Mouse (Mus musculus) urinary bladder, postnatal 36 days (tissue): ENCODE measurements at regions not wholly inside any gene's neighbourhood (a gene's known extent, or its start where the extent isn't known, plus 50 kb on each side); places are given as distances from the start of the nearest gene placed in this dataset.

ENCODE experiments used
- DNase-seq, 2 experiments: peaks; one replicate each; pipeline ENCODE4 v3.0.0; 2022; ENCODE audit warnings: low spot score in 2 of 2, mixed read lengths in 1 of 2

DNA sequence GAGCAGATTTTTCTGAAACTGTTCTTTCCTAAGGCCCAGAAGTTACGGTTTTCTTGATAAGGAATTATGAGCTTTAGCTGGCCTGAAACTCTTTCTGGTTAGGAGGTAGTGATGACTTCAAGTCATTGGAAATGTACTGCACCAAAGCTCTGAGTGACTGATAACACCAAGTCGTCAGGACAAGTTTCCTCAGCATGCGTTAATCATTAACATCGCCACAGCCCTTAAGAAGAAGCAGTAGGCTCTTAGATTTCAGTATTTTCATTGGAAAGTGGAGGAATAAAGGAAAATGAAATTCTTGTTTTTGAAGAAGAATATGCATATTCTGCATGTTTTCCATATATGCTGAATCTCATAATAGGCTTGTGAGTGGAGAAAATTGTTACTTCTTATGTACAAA is 390.3 kb upstream of the Gm11114 start:
- DNase-seq = no peak

DNA sequence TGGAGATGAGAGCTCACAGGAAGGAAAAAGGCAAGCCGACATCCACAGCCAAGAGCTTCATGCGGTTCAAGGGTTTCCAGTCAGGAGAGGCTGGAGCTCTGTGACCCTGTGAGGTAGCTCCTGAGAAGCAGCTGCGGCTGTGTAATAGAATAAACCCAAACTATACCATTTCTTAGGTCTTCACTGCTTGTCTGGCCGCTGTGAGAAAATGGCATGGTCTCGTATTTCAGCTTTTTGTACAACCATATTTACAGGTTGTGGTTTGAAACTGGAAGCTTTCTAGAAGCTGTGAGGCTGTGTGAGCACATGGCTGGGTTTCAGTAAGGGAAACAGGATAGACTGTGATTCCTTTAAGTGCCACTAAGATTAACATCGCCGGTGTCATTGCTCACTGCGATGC is 388.6 kb upstream of the Gm11114 start:
- DNase-seq = no peak

DNA sequence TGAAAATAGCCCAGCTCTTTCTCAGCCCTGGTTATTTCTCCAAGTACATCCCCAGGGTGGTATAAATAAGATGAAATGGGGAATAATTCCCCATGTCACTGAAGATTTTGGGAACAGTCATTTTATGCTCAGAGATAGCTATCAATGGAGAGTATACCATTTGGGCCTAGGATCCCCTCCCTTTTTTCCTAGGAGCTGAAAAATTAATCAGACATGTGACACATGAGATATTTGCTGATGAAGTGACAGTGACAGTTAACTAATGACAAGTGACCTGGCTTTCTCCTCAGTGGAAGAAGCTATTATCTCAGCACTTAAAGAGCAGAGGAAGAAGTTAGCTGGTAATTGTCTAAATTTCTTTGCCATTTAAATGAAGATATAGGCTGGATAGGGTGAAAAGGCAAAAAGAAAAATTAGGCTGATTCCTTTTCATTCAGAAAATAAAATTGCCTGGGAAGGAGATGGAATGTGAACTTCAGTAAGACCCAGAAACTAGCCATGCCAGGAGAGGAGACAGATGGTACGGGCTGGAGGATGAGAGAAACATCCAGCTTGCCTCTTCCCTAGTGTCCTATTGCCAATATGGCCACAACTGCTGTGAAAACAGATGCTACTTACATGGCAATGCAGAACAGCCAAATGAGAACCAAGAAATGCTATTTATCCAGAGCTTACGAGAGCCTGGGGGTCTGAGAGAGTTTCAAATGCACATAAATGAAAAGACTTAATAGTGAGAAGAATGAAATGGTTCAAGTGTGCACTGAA is 376.1 kb upstream of the Gm11114 start:
- DNase-seq = no peak

DNA sequence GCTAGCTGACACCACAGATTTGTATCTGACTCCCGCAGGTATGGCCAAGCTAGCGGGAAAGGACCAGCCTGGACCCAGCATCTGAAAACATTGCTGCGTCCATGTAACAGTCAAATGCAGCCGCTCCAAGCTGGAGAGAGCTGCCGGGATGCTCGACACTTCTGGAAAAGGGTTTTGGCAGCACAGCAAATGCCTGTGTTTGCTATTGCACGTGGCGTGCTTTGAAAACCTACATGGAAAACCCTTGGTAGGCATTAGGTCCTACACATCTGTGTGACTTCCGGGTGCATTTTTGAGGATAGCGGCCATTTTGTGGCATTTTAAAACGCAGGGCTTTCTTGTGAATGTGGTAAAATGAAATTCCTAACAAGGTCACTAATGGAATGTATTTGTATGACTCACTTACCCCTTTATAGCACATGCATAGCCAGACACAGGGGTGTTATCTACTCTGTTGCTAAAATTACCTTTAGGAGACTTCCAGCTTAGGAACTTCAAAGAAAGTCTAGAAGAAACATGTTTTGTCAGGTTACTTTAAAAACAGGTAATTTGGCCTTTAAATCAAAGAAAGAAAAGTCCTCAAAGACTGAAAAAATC is 345.9 kb upstream of the Gm11114 start:
- DNase-seq = no peak

DNA sequence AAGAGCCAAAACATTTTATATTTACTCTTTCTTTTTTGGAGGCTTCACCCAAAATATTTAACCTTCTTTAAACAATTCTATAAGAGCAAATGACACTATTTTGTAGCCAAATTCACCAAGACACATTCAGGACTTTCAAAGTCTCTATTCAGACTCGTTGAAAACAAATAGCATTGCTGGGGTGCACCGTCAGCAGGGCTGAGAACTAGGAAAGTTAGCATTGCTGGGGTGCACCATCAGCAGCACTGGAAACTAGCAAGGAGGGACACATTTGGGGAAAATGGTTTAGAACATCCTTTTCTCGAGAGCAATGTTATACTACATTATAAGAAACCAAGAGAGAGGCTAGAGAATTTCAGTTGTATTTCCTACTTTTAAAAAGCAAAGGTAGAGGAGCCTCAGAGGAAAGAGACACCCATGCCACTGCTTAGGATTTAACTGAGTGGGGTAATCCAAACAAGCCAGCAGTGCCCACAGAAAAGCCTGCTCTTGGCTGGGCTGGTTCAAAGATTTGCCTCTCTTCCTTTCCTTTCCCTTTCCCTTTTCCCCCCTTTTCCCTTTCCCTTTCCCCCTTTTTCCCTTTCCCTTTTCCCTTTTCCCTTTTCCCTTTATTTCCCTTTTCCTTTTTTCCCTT is 342.5 kb upstream of the Gm11114 start:
- no peak for DNase-seq

DNA sequence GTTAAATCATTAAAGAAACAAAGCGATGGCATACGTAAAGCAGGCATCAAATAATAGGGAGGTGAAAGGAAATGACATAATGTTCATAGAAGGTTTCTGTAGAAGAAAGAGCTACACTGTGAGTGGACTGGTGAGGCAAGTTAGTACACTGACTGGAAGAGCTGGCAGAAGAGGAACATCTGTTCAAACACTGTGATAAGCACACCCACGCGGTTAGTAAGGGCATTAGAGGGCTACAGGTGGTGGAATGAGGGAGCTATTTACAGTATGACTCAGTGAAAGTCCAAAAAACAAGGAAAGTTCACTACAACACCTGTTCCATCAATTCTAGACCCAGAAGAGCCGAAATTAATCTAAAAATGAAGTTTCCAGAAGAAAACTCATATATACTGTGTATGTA is 335.1 kb upstream of the Gm11114 start:
- no peak for DNase-seq

DNA sequence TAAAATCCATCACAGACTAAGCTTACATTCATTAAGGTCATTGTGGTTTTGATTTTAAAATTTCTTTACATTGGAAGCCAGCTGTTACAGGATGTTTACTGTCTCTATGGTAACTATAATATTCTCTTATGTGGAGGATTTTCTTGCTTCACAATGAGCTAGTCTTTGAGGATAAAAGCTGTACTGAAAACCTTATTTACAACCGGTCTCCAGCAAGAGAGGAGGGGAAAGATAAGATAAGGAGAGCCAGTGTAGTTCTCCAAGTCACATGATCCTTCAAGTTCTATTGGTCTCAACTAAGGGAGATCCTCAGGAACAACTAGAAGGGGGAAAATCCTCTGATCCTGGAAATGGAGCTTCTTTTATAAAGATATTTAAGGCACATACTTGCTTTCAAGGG is 309.2 kb upstream of the Gm11114 start:
- DNase-seq = no peak

DNA sequence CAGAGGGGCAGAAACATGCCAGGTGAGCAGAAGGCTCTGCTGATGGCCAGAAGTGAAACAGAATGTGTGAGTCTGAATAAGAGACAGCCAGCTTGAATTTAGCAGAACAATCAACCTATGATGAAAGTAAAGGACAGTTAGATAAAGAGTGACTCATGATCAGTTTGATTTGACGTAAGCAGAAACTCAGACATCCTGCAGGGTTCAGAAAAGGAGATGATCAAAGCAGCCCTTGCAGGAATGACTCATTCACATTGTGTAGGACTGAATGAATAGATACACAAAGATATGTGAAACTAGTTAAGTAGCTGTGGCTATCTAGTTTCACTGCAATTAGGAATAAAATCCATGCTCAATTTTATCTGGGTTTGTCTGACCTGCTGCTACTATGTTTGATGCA is 301.2 kb upstream of the Gm11114 start:
- DNase-seq = no peak

DNA sequence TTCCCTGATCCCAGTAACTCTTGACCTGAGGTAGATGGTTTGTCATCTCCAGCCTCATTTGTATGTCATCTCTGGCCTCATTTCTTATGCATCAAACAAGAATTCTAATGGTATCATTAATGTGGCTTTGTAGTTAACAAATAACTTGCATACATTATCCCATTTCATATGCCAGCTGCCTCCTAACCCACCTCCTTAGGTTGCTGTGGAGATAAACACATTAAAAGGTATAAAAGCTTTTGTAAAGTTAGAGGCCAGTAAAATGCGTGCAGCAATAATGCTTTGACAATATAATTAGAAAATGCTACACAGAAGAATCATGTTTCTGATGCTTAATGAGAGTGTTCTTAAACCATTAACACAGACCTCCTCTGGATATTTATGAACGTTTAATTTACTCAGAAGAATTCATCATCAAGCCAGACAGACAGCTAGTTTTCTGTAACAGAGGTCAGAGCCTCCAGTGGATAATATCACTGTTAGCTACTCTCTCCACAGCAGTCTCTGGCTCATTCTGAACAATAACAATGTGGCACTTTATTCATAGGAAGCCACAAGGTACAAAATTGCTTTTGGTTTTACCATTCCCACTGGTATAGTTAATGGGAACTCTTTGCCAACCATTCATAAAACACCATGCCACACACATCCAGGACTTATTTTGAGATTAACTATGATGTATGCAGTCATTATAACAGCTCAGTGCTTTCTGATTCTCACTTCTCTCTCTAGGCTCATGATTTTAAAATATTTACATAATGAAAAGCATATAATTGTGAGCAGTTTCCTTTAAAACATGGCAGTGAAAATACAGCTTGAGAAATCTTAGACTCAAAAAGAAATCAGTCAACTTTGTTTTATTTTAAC is 264.2 kb upstream of the Gm11114 start:
- DNase-seq = no peak

DNA sequence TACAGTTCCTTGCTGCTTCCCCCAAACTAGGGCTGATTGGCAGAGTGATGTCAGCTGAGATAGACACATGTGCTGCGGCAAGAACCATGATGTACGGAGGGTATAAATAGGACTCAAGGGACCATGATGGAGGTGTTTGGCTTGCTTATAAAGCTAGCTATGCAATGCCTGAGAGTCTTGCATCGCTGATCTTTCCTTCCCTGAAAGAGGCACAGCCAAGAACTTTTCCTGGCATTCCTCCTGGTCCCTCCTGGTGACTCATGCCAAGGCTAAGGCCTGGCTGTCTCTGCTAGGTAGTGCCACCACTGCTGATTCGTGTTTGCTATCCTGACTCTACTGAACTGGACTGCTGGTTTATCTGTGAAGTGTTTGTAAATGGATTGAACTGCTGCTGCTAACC is 260.0 kb upstream of the Gm11114 start:
- peak in 1 of 2 experiments; percentile 28 for DNase-seq

DNA sequence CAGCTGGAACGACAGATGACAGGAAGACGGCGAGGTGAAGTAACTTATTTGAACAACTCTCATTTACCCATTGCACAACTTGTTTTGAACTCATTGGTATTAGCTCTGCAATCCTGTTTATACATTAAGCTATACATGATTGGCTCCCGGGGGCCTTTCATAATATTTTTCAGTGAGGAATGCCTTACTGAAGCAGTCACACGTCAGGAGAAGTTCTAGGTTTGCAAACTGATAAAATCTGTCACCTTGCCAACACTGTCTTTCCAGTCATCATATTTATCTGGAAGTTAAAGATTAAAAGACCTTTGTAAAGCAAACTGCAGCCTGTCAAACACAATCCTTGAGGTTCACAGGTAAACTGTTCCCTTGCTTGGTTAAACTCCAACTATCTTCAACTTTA is 232.6 kb upstream of the Gm11114 start:
- no peak for DNase-seq

DNA sequence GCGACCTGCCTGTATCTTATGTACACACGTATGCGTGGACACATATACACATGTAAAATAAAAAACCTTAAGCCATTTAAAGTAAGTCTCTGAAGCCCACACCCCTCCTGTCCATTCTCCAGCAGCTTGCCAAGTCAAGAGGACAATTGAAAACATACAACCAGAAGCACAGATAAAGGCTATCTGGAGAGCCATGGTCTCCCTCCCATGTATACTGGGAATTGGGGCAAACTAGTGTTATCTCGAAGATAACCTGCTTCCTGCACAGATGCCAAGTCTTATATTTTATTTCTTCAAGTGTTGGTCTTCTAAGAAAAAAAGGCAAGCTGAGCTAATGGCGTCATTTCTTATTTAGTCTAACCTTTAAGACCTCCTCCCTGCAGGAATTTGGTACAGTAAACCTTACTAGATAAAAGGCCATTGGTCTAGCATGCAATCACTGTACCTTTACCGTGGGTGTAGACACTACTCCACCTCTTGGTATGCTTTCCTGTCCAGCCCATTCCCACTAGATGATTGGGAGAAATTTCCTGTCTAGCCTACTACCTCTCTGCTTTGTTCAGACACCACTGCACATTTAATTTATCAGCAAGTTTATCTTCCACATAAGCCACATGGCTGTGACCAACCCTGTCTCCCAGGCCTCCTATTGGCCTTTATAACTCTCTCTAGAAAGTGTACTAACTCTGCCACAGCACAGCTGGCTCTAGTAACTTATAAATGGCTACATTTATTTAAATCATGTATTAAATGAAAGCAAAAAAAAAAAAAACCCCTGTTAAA is 223.8 kb upstream of the Gm11114 start:
- DNase-seq = no peak

DNA sequence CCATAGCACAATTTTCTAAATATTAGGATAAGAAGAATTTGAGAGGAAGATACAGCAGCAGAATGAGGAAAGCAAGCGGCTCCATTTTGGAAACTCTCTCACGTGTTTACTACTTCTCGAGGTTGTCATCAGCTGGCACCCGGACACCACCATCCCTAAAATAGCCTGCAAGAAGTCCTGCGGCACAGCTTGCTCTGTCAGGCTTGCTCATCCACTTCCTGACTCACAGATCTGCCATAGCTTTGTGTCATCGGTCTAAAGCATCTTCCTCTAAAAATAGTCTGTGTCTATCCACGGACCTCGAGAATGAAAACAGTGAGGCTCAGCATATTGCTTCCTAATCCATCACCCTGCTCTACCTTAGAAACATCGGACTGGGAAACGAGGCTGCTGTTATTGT is 222.3 kb upstream of the Gm11114 start:
- DNase-seq = no peak

DNA sequence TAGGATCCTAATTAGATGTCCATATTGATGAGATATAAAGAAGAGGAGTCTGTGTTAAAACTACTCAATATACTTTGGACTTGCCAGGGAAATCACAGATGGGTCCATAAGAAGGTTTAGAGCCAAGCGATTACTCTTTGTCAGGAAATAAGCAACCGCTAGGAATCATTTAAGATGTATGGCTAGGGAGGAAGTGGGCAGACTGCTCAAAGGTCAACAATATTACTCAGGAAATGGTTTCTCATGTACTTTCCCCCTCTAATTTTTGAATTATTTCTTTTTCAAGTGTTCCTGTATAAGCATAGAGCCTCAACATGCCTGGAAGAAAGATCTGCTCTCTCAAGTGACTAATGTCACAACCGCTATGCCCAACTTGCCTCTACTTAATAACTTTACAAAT is 217.3 kb upstream of the Gm11114 start:
- DNase-seq = no peak

DNA sequence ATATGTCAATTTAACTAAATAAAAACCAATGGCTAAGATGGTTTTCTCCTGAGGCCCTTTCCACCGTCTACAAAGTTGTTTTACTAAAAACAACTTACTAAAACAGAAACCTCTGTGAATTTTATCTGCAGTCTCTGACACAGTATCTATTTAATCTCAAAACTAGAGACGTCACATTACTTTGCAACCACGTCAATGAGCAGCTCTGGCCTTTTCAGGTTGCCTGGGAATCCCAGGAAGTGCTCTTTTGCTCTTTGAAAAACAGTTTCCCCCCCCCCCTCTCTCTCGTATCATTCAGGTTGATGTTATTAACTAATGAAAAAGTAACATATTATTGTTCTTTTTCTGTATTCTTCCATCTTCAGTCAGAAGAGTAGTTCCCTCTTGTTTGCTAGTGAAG is 216.1 kb upstream of the Gm11114 start:
- no peak for DNase-seq

DNA sequence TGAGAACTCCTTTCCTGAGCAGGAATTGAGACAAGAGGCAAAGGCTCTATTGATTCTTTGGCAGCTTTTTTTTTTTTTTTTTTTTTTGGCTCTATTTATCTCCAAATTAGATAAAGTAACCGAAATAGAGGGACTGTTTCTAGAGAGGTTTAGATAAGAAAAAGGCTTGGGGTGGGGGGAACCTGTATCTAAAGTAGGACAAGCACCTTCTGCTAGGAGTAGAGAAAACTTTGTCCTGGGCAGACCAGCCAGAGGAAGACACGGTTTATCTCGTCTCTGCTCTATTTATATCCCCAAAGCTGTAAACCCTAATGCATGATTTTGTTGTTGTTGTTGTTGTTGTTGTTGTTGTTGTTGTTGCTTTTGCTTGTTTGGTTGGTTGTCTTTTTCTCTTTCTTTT is 199.6 kb upstream of the Gm11114 start:
- no peak for DNase-seq

DNA sequence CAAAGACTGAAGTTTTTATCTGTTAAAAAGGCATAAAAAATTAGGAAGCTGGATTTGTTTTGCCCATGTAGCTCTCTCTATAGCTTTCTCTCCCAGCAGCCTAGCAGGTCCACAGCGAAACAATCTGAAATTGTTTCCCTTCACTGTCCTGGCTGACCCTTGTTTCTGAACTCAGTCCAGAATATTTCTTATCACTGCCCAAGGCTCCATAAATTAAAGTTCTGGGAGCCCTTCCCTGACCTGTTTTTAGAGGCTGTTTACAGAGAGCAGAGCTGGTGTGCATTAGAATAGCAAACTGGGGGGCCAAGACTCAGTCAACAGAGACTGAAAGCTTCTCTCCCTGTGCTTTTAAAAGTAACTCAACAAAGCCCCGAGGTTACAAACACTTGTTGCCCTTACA is 198.3 kb upstream of the Gm11114 start:
- DNase-seq = no peak

DNA sequence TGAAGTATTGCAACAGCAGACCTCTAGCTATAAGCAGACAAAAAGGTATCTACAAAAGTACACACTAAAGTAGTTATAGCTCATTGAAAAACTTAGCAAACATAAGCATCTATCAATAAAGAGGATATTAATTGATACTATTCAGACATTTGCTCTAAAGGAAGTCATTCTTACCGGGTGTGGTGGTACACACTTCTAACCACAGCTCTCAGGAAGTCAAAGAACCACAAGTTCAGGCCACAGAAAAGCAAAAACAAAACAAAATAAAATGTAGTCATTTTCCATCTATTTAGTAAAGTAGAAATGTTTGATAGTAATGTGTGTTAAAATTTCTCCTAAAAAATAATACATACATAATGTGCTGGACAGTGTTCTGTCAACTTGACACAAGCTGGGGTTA is 192.5 kb upstream of the Gm11114 start:
- DNase-seq = no peak

DNA sequence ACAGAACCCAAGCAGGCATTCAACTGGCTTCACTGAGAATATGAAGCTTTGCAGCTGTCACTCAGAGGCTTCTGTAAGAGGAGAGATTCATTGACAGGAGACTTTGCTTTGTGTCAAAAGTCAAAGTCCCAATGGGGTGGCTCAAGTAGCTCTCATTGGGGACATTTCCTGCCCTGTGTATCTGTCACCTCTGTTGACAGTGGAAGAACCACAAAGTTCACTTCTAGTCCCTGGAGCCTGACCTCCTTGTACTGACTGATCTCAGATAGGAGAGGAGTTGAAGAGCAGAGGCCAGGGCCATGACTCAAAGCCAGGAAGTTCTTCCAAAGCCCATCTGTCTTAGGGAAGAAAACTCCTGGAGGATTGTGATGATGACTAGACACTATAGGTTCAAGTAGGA is 191.5 kb upstream of the Gm11114 start:
- DNase-seq = no peak

DNA sequence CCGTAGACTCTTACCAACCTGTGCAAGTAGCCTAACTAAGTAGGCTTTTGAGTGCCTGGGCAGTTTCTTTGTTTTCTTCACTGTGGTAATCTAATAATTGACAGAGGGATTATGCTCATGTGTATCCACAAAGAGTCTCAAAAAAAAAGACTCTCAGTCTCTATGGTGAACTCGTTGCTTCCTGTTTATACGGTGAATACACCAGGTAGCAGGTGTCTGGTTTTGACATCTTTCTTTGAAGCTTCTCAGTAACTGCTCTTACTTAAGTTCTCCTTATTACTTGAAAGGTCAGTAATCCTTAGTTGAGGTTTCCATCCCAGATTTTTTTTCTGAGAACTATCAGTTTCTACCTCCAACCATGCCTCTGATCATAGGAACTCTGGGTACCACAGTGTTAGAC is 188.9 kb upstream of the Gm11114 start:
- no peak for DNase-seq

DNA sequence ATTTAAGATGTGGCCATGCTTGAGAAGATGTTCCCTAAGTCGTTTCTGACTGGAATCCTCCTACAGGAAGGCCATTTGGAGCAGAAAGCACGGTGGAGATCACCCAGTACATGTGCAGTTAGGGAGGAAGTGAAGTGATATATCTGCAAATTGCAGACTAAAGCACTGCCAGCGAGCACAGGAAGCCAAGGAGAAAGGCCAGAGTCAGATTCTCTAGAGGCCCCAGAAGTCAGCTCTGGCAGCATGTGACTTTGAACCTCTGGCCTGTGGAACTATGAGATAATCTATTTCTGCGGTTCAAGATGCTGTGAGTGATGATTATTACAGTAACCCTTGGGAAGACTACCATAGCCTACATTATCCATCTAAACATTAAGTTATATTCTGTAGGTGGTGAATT is 186.8 kb upstream of the Gm11114 start:
- DNase-seq = peak in 1 of 2 experiments; percentile 3

DNA sequence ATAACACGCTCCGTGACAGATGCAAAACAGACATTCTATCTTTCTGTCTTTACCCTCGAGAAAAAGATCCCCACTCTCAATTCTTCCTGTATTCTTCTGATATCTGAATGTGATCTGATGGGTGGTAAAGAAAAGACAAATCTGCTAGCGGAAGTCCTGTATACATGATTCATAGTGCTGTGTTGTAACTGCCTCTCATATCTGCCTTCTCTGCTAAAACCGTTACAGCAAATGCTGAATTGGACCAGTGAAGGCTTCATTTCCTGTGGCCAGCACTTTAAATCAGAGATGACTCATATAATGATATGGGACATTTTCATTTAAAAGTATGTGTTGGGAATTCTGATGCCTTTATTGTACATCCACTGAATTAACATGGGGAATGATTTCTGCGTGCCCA is 186.0 kb upstream of the Gm11114 start:
- no peak for DNase-seq
